Mouse (Mus musculus) heart, postnatal 36 days (tissue): ENCODE data around the gene 1700012P22Rik. TPM values are rescaled to one million over a fixed set of nuclear protein-coding genes. Genes with fewer than 3 reads are reported as not detected.
A peak's percentile ranks its signal among the peaks of the same experiment; 100 is the strongest.

Source experiments
- DNase-seq, 2 experiments: peaks; one replicate each; pipeline ENCODE4 v3.0.0; 2021 to 2022
- intact Hi-C: fragments of 180-260 bp; cut with DNase I; formaldehyde crosslinking; loops from one replicate; pipeline ENCODE4 v1.15.1; 2025
- total RNA-seq, 2 experiments: library from RNA; stranded (reverse); gene quantifications; 2 replicates each; pipeline ENCODE4 v1.2.3; 2021

1700012P22Rik gene
- total RNA-seq, result not detected

GRCm38 (mm10) chr4:144438672-144439071, at the start of gene 1700012P22Rik:
Gene 1700012P22Rik (minus strand): TSS chr4:144438772.
- no peak for DNase-seq
- intact Hi-C loops, result no loop called here

- intact Hi-C loops, result no loop called here
- DNase-seq, result no peak
Observed at GRCm38 (mm10) chr4:144468091-144468490, 29.5 kb upstream of the 1700012P22Rik start.

- DNase-seq, result no peak
- intact Hi-C loops, result no loop called here
Observed at GRCm38 (mm10) chr4:144465206-144465605, 26.6 kb upstream of the 1700012P22Rik start.

- intact Hi-C loops, result no loop called here
Observed at GRCm38 (mm10) chr4:144463656-144464055, 25.1 kb upstream of the 1700012P22Rik start, which contains the start of gene Aadacl3. Gene Aadacl3 (minus strand): TSS chr4:144463756.

DNA sequence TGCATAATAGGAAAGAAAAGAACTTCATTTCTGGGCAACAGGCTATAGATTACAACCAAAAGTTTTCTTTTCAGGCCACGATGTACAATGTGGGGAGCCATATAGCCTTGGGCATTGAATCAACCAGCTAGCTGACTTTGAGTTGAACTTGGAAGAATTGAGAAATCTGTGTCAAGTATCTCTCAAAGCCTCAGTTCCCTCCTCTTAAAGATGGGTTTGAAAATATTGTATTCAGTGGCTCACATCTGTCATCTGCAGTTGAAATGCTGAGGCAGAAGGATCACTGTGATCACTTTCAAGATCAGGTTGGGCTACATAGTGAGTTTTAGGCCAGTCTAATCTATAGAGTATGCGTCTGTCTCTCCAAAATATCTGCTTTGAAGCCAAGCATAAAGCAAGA, 14.6 kb upstream of the 1700012P22Rik start, which contains the start of gene Gm9944:
TSS of gene Gm9944 (minus strand) at position 101 of the 400 bp plus-strand sequence.
- intact Hi-C loops, result no loop called here
- no peak for DNase-seq

More at GRCm38 (mm10) chr4:144463656-144464055, 25.1 kb upstream of the 1700012P22Rik start, which contains the start of gene Aadacl3:
- DNase-seq, result no peak

DNA sequence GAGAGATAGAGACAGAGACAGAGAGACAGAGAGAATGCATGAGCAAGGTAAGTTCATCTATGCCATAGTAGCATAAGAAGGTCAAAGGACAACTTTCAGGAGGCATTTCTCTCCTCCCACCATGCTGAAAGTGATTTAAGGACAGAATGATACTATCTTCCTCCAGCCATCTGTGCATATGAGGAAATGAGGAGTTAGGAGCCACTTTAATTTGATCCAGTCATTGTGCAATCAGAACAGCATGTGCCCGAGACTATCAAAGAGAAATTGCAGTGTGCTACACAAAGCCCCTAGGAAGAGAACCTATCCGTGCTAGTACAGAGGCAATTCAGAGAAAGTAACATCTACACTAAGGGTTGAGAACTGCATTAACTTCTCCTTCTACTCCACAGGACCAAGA, 10.0 kb upstream of the 1700012P22Rik start:
- DNase-seq, result no peak
- intact Hi-C loops, result no loop called here

DNA sequence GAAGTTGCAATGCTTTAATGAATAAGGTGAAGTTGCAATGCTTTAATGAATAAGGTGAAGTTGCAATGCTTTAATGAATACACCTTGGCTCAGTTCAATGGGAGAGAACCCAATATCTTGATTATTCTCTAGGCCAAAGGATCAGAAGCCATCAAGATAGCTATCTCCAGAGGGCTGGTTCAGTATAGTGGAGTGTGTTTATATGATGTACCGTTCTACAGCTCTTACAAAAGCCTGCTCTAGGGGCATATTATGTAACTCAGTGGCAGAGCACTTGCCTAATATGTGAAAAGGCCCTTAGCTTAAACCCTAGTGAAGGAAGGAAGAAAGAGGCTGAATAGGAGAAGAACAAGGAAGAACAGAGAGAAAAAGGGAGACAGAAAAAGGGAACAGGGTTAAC, 3.0 kb upstream of the 1700012P22Rik start:
- DNase-seq, result no peak
- intact Hi-C loops, result no loop called here

DNA sequence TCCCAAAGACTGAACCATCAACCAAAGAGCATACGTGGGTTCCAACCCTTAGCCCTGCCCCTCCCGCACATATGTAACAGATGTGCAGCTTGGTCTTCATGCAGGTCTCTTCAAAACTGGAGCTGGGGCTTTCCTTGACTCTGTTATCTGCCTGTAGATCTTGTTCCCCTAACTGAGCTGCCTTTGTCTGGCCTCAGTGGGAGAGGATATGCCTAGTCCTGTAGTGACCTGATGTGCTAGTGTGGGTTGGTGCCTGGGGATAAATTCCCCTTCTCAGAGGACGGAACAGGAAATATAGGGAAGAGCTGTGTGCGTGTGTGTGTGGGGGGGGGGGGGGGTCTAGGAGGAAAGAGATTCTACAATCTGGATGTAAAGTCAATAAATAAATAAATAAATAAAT, 2.5 kb upstream of the 1700012P22Rik start:
- intact Hi-C loops, result no loop called here
- no peak for DNase-seq

DNA sequence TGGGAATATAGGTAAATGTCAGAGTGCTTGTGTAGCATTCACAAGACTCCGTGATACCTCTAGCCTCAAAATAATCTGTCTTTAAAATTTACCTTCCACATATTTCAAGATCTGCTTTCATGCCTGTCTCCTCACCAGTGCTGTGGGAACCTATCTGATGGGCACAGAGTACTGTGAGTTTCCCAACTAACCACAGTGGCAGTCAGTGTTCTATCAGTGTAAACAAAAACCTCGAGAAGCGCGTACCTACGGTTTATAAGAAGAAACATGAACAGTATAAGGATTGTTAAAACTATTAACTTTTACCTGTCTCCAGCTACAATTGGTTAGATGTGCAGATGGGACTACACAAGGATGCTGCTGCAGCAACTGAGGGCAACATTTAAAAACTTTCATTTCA, 5.4 kb downstream of the 1700012P22Rik start:
- intact Hi-C loops, result no loop called here
- no peak for DNase-seq

DNA sequence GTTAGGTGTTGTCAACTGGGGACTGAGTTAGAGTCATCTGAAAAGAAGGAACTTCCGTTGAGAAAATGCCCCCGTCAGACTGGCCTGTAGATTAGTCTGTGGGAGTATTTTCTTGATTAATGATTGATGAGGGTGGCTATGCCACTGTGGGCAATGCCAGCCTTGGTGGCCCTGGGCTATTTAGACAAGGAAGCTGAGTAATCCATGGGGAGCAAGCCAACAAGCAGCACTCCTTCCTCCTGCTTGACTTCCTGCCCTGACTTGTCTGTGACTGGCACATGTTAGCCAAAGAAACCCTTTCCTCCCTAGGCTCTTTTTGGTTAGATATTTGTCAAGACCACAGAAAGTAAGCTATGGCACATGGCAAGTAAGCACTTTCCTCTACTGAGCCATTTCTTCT, 7.8 kb downstream of the 1700012P22Rik start:
- no peak for DNase-seq
- intact Hi-C loops, result no loop called here

DNA sequence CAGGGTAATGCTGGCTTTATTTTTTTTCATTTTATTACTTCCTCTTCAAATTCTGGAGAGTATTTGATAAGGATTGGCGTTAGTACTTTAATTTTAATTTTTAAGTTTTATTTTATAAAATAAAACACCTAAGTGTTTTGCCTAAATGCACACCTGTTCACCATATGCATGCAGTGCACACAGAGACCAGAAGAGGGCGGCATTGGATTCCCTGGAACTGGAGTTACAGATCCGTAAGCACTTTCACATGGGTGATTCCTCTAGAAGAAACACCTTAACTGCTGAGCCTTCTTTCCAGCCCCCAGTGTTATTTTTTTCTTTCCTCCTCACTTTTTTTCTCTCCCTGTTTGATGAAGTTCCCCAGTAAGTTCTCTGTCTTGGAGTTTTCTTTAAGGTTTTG, 9.7 kb downstream of the 1700012P22Rik start:
- intact Hi-C loops, result no loop called here
- DNase-seq, result no peak

- intact Hi-C loops, result no loop called here
Observed at GRCm38 (mm10) chr4:144424590-144424989, 14.0 kb downstream of the 1700012P22Rik start.

GRCm38 (mm10) chr4:144420644-144421043, 17.9 kb downstream of the 1700012P22Rik start:
- no peak for DNase-seq
- intact Hi-C loops, result no loop called here

More at GRCm38 (mm10) chr4:144424590-144424989, 14.0 kb downstream of the 1700012P22Rik start:
- DNase-seq, result no peak

- no peak for DNase-seq
- intact Hi-C loops, result no loop called here
Observed at GRCm38 (mm10) chr4:144408290-144408689, 30.3 kb downstream of the 1700012P22Rik start, which contains the start of gene Pramef12. Gene Pramef12 (minus strand): TSS chr4:144408464.

DNA sequence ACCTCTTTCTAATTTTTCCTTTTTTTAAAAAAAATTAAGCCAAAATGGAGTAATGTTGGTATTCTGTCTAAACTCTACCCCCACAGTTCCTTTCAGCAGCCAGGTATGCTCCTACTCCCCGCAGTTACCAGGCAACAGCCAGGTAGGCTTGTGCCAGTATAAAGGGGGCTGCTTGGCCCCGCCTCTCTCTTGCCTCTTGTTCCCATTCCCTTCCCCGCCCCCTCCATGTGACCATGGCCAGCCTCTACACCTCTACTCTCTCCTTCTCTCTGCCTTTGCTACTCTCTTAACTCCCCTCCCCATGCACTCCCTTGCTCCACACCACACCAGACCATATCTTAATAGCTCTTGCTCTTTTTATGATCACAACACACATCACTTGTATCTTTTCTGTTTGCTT, 32.3 kb downstream of the 1700012P22Rik start:
- intact Hi-C loops, result no loop called here

GRCm38 (mm10) chr4:144404456-144405086, 34.0 kb downstream of the 1700012P22Rik start:
- peak in 1 of 2 experiments; percentile 7 for DNase-seq
- intact Hi-C loops, result no loop called here

More for the DNA sequence above, 32.3 kb downstream of the 1700012P22Rik start:
- DNase-seq, result no peak

DNA sequence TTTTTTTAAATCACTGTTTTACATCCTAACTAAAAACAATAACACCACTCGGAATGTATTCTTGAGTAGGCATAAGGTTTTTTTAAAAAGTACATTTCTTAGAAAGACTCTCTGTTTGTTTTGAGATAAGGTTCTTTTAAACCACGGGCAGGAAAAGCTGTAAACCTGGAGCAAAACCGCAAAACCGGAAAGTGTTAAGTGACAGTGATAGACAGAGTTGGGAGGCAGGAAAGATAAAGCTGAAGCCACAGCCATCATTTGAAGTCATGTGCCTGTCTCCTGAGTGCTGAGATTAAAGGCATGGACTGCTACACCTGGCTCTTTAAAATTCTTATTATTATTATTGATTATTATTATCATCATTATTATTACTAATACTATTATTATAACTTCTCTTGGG, 35.9 kb downstream of the 1700012P22Rik start:
- intact Hi-C loops, result no loop called here
- no peak for DNase-seq

- no peak for DNase-seq
- intact Hi-C loops, result no loop called here
Observed at GRCm38 (mm10) chr4:144396316-144396715, 42.3 kb downstream of the 1700012P22Rik start.

DNA sequence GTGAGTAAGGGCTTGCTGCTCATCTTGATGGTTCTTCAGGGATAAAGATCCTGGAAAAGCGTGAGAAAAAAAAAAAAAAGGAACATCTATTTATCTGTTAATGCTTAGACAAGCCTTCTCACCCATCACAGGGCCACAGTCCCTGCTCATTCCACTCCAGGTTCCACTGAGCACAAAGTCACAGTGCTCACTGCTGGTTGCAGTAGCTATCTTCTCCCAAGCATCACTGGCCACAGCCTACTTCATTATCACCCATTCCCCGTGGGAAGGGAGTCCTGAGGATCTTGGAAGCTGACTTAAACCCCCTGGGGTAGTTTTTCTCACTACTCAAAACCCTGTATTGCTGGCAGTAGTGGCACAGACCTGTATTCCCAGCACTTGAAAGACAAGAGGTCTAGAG, 60.7 kb downstream of the 1700012P22Rik start, which contains the start of gene Pramef20:
TSS of gene Pramef20 (minus strand) at position 23 of the 400 bp plus-strand sequence.
- intact Hi-C loops, result no loop called here
- no peak for DNase-seq
